Mouse (Mus musculus): ENCODE results near the gene Cfap65. TPM values are rescaled to one million over a fixed set of nuclear protein-coding genes. Genes with fewer than 3 reads are reported as not detected.
A peak's percentile ranks its signal among the peaks of the same experiment; 100 is the strongest.

Gene Cfap65
- polyA plus RNA-seq, 1 experiment = 0.15 TPM

GRCm38 (mm10) chr1:74950066-74950465 lies 14.7 kb upstream of the Cfap65 start:
- H3K27me3 ChIP-seq (ENCODE audit: control insufficient read depth, insufficient read depth, low read length) = no peaks in the 10 kb centered on the region

GRCm38 (mm10) chr1:74949666-74950050 lies 14.3 kb upstream of the Cfap65 start:
- Histone ChIP-seq H3K27ac (ENCODE audit: insufficient read depth, low read depth, low read length) (peak overlapping the region; percentile 95), H3K36me3 (ENCODE audit: control insufficient read depth, insufficient read depth, low read length) (peaks cover 34% of the 10 kb centered on the region), H3K4me3 (ENCODE audit: low read depth, low read length) (peak overlapping the region; percentile 81), H3K4me1 (ENCODE audit: control insufficient read depth, insufficient read depth, insufficient read length, low read length) (peaks cover 9% of the 10 kb centered on the region), H3K27me3 (ENCODE audit: control insufficient read depth, insufficient read depth, low read length) (no peaks in the 10 kb centered on the region)
- 2% methylated on average over 24 of the region's 24 CpGs for WGBS
- TF ChIP-seq CTCF (IDR thresholded peaks at IDR 0.05; ENCODE audit: extremely low read depth, insufficient read length, insufficient replicate concordance, low read depth, low read length) (no peak), POLR2A (IDR thresholded peaks at IDR 0.05; ENCODE audit: low read depth, low read length) (no peak)

More at GRCm38 (mm10) chr1:74950066-74950465, 14.7 kb upstream of the Cfap65 start:
- H3K36me3 ChIP-seq (ENCODE audit: control insufficient read depth, insufficient read depth, low read length) = peaks cover 32% of the 10 kb centered on the region
- TF ChIP-seq CTCF (IDR thresholded peaks at IDR 0.05; ENCODE audit: extremely low read depth, insufficient read length, insufficient replicate concordance, low read depth, low read length) (no peak), POLR2A (IDR thresholded peaks at IDR 0.05; ENCODE audit: low read depth, low read length) (no peak)
- peak overlapping the region; percentile 81 for H3K4me3 ChIP-seq (ENCODE audit: low read depth, low read length)
- peak overlapping the region; percentile 95 for H3K27ac ChIP-seq (ENCODE audit: insufficient read depth, low read depth, low read length)
- peaks cover 9% of the 10 kb centered on the region for H3K4me1 ChIP-seq (ENCODE audit: control insufficient read depth, insufficient read depth, insufficient read length, low read length)
- WGBS = 1% methylated on average over 16 of the region's 16 CpGs

GRCm38 (mm10) chr1:74948784-74949665 lies 13.6 kb upstream of the Cfap65 start:
- peaks cover 36% of the 10 kb centered on the region for H3K36me3 ChIP-seq (ENCODE audit: control insufficient read depth, insufficient read depth, low read length)
- H3K4me3 ChIP-seq (ENCODE audit: low read depth, low read length) = peak overlapping the region; percentile 81
- H3K27me3 ChIP-seq (ENCODE audit: control insufficient read depth, insufficient read depth, low read length) = no peaks in the 10 kb centered on the region
- TF ChIP-seq POLR2A (IDR thresholded peaks at IDR 0.05; ENCODE audit: low read depth, low read length) = no peak
- TF ChIP-seq CTCF (IDR thresholded peaks at IDR 0.05; ENCODE audit: extremely low read depth, insufficient read length, insufficient replicate concordance, low read depth, low read length) = peak; percentile 75
- H3K4me1 ChIP-seq (ENCODE audit: control insufficient read depth, insufficient read depth, insufficient read length, low read length) = peaks cover 9% of the 10 kb centered on the region
- H3K27ac ChIP-seq (ENCODE audit: insufficient read depth, low read depth, low read length) = peak overlapping the region; percentile 95
- 2% methylated on average over 20 of the region's 20 CpGs for WGBS

- 24% methylated on average over 41 of the region's 41 CpGs for WGBS
- no peaks in the 10 kb centered on the region for H3K27me3 ChIP-seq (ENCODE audit: control insufficient read depth, insufficient read depth, low read length)
- TF ChIP-seq POLR2A (IDR thresholded peaks at IDR 0.05; ENCODE audit: low read depth, low read length) = no peak
- TF ChIP-seq CTCF (IDR thresholded peaks at IDR 0.05; ENCODE audit: extremely low read depth, insufficient read length, insufficient replicate concordance, low read depth, low read length) = no peak
These were observed 12.7 kb upstream of the Cfap65 start for GRCm38 (mm10) chr1:74947986-74948670.

GRCm38 (mm10) chr1:74941651-74942360 lies 6.4 kb upstream of the Cfap65 start:
- H3K36me3 ChIP-seq (ENCODE audit: control insufficient read depth, insufficient read depth, low read length) = peaks cover 20% of the 10 kb centered on the region
- H3K27ac ChIP-seq (ENCODE audit: insufficient read depth, low read depth, low read length) = peak overlapping the region; percentile 82
- no peaks in the 10 kb centered on the region for H3K27me3 ChIP-seq (ENCODE audit: control insufficient read depth, insufficient read depth, low read length)
- H3K4me1 ChIP-seq (ENCODE audit: control insufficient read depth, insufficient read depth, insufficient read length, low read length) = peaks cover 25% of the 10 kb centered on the region; the same call in 1 of the 2 replicates
- TF ChIP-seq CTCF (IDR thresholded peaks at IDR 0.05; ENCODE audit: extremely low read depth, insufficient read length, insufficient replicate concordance, low read depth, low read length) (no peak), POLR2A (IDR thresholded peaks at IDR 0.05; ENCODE audit: low read depth, low read length) (no peak)
- no peak overlapping the region for H3K4me3 ChIP-seq (ENCODE audit: low read depth, low read length)
- 16% methylated on average over 12 of the region's 12 CpGs for WGBS

More at GRCm38 (mm10) chr1:74947986-74948670, 12.7 kb upstream of the Cfap65 start:
- H3K4me3 ChIP-seq (ENCODE audit: low read depth, low read length) = peak overlapping the region; percentile 81
- peaks cover 9% of the 10 kb centered on the region for H3K4me1 ChIP-seq (ENCODE audit: control insufficient read depth, insufficient read depth, insufficient read length, low read length)
- peaks cover 36% of the 10 kb centered on the region for H3K36me3 ChIP-seq (ENCODE audit: control insufficient read depth, insufficient read depth, low read length)
- no peak overlapping the region for H3K27ac ChIP-seq (ENCODE audit: insufficient read depth, low read depth, low read length)

GRCm38 (mm10) chr1:74939762-74940161 lies 4.4 kb upstream of the Cfap65 start:
- Histone ChIP-seq H3K27me3 (ENCODE audit: control insufficient read depth, insufficient read depth, low read length) (no peaks in the 10 kb centered on the region), H3K4me3 (ENCODE audit: low read depth, low read length) (no peak overlapping the region), H3K36me3 (ENCODE audit: control insufficient read depth, insufficient read depth, low read length) (peaks cover 2% of the 10 kb centered on the region; the same call in 1 of the 2 replicates), H3K4me1 (ENCODE audit: control insufficient read depth, insufficient read depth, insufficient read length, low read length) (peaks cover 25% of the 10 kb centered on the region; the same call in 1 of the 2 replicates), H3K27ac (ENCODE audit: insufficient read depth, low read depth, low read length) (no peak overlapping the region)
- no peak for TF ChIP-seq POLR2A (IDR thresholded peaks at IDR 0.05; ENCODE audit: low read depth, low read length)
- TF ChIP-seq CTCF (IDR thresholded peaks at IDR 0.05; ENCODE audit: extremely low read depth, insufficient read length, insufficient replicate concordance, low read depth, low read length) = no peak
- 16% methylated on average over 3 of the region's 3 CpGs for WGBS
